Mouse (Mus musculus): ENCODE data around the gene Aars2.

Aars2 gene

GRCm38 (mm10) chr17:45556107-45556489 lies 49.5 kb downstream of the Aars2 start:
- intact Hi-C loops (cut with DNase I) = no loop called here

DNA sequence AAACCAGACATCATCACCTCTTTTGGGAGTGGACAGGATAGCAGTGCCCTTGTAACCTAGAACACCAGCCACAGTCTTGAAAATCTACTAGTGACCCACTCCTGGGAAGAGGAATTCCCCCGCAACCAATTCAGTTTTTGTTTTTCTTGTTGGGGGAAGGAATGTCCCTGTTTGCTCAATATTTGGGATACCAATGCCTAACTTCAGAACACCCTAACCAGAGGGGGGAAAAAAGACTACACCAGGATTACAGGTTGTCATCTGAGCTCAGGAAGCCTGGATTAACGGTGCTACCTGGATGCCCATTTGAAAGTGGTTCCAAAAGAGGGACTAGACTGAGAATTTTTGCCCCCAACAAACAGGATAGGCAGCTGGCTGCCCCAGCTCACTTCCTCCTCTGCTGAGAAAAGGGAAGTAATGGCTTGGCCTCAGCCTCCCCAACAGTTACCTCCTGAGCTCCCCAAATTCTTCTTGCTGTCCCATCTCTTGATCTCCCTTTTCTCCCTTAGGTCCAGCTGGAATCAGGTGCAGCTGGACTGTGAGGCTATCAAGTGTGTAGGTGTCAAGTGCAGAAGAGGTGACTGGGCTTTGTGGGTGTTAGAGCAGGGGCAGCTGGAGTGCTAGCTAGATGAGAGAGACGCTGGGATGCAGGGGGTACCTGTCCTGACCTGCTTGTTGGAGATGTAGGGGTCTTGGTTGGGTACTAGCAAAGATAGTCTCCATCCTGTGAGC lies 50.0 kb downstream of the Aars2 start:
- intact Hi-C loops (cut with DNase I) = no loop called here

DNA sequence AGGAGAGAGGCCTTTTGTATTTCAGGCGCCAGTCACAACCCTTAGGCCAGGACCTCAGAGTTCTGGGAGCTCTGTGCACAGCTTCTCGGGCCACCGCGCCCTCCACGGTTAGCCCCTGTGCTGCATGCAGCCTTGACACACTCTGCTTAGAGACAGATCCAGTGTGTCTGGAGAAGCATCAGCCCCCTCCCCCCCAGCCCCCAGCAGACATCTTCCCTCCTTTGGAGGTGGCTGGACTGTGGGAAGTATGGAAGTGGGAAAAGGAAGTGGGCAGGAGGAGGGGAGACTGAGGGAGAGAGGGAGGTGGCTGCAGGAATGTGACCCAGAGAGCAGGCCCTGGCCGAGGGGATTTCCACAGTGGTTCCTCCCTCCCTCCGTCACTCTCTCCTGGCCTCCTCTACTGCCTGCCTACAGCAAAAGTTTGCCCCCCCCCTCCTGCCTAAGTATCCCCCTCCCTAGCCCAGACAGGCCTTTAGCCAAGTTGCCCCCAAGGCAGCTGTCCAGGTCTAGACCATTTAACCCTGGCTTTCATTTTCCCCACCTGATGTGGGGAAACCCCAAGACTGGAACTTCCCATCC lies 50.7 kb downstream of the Aars2 start:
- intact Hi-C loops (cut with DNase I) = no loop called here

DNA sequence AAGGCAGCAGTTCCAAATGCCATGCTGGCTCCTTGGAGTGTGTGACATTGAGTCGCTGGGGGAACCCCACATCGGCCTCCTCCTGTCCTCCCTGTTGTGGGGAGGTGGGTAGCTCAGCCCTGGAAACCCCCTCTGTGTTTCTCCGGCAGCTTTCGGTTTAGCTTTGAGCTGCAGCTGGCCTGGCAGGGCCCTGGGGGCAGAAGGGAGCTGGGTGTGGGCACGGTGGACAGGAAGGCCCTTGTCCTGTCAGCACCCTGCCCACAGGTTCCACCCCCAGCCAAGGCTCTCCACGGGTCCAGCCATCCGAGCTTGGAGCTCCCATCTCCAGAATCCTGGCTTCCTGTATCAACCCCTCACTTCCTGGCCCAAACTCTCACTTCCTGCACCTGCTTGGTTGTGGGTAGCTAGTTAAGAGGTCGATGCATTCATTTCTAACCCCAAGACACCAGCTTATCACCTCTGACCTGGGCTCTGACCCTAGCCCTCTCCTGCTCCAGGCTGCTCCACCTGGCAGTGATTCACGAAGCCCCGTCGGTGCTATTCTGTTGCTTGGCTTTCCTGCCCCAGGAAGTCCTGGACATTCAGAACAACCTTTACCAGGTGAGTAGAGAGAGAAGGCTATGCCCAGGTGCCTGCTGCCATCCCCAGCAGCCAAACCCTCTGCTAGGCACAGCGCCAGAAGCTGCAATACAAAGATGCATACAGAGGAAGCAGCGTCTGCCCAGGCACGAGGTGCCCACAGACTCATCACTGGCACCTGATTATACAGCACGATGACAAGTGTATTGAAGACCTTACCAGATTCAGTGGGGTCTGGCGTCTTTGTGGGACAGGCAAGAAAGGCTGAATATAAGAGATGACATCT lies 51.6 kb downstream of the Aars2 start:
- intact Hi-C loops (cut with DNase I) = no loop called here

- intact Hi-C loops (cut with DNase I) = no loop called here
Observed at GRCm38 (mm10) chr17:45559732-45560525, 53.3 kb downstream of the Aars2 start.

DNA sequence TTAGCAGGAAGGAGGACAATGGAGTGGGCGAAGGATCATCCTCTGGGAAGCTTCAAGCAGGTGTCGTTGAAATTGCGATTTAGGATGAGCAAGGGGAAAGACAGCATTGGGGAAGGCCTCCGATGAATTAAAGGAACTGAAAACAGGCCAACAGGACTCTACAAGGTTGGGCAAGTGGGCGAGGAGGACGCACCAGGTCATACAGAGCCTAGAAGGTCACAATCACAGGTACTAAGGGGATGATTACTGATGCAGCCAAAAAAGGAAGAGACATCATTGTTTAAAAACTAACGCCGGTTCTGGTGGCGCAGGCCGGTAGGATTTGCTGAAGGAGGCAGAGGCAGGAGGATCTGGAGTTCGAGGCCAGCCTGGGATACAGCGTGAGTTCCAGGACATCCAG lies 56.6 kb downstream of the Aars2 start:
- intact Hi-C loops (cut with DNase I) = no loop called here

DNA sequence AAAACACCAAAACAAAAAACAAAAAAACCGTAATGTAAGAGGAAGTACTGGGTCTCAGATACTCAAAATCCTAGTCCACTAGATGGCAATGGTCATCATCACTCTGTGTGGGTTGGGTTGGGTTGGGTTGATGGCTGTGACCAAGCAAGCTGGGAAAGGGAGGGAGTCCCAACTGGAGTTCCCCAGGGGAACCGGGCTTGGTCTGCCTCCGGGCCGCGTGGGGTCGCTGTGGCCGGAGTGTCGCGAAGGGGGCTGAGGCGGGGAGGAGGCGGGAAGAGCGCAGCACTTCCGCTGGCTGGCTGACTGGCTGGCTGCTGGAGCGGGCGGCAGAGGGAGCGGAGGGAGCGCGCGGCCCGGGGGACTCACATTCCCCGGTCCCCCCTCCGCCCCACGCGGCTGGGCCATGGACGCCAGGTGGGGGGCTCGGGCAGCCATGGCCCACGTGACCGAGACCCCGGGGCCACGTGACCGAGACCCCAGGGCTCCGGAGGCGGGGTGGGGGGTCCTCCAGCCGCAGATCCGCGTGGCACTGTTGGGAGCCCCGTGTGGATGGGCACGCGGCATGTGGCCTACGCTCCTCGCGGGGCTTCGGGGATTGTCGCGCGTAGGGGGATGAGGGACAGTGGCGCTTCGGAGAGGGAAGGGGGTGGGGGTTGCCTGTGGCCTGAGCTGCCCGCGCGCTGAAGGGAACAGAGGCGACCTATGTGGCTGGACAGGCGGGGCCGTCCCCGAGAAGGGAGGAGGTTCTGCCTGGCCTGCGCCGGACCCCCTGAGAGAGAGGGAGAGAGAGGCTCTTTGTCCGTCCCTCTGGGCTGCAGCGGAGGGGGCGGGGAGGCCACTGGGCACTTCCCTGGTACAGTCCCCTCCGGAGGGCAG lies 57.3 kb downstream of the Aars2 start, which contains the start of gene Slc35b2:
Gene Slc35b2 (plus strand): TSS at position 220 of the 876 bp plus-strand sequence.
- intact Hi-C loops (cut with DNase I) = no loop called here

DNA sequence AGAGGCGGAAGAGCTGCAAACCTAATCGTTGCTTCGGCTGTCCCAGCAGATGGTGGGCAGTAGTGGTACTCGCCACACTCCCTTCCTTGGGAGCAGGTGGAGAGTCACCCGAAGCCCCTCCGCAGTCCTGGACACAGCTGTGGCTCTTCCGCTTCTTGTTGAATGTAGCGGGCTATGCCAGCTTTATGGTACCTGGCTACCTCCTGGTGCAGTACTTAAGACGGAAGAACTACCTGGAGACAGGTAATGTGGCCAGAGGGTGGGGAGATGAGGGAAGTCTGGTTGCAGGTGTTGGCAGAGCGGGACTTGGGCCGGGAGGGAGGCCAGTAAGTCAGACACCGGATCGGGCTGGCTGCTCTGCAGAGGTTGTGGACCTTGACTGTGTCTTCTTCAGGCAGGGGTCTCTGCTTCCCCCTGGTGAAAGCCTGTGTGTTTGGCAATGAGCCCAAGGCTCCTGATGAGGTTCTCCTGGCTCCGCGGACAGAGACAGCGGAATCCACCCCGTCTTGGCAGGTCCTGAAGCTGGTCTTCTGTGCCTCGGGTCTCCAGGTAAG lies 58.0 kb downstream of the Aars2 start:
- intact Hi-C loops (cut with DNase I) = no loop called here

GRCm38 (mm10) chr17:45565103-45565502 lies 58.5 kb downstream of the Aars2 start:
- intact Hi-C loops (cut with DNase I) = no loop called here

DNA sequence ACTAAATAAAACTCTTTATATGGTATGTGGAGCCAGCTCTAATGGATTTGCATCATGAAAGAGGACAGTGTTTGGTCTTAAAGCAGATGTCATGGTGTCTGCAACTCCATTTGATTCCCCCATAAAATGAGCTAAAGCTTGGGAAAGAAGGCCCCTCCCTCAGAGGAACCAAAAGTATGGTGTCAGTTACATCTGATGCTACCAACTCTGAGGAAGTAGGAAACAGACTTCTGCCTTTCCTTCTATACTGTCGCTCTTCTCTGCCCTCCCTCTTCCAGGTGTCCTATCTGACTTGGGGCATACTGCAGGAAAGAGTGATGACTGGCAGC lies 59.4 kb downstream of the Aars2 start:
- intact Hi-C loops (cut with DNase I) = no loop called here

DNA sequence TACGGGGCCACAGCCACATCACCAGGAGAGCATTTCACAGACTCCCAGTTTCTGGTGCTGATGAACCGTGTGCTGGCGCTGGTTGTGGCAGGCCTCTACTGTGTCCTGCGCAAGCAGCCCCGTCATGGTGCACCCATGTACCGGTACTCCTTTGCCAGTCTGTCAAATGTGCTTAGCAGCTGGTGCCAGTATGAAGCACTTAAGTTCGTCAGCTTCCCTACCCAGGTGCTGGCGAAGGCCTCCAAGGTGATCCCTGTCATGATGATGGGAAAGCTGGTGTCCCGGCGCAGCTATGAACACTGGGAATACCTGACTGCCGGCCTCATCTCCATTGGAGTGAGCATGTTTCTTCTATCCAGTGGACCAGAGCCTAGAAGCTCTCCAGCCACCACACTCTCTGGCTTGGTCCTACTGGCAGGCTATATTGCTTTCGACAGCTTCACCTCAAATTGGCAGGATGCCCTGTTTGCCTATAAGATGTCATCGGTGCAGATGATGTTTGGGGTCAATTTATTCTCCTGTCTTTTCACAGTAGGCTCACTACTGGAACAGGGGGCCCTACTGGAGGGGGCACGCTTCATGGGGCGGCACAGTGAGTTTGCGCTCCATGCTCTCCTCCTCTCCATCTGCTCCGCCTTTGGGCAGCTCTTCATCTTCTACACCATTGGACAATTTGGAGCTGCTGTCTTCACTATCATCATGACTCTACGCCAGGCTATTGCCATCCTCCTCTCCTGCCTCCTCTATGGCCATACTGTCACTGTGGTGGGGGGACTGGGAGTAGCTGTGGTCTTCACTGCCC lies 59.9 kb downstream of the Aars2 start:
- intact Hi-C loops (cut with DNase I) = no loop called here

GRCm38 (mm10) chr17:45567162-45567601 lies 60.5 kb downstream of the Aars2 start:
- intact Hi-C loops (cut with DNase I) = no loop called here

DNA sequence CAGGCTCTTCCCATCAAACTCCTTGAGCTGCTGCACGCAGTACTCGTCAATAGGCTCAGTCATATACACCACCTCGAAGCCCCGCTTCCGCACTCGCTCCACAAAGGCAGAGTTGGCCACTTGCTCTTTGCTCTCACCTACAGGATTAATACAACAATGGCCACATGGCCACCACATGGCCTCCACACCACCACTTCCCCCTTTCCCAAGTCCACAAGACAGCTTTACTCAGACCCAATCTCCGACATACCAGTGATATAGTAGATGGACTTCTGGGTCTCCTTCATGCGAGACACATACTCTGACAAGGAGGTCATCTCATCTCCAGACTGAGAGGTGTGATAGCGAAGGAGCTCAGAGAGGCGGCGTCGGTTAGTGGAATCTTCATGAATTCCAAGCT lies 62.3 kb downstream of the Aars2 start:
- intact Hi-C loops (cut with DNase I) = no loop called here

DNA sequence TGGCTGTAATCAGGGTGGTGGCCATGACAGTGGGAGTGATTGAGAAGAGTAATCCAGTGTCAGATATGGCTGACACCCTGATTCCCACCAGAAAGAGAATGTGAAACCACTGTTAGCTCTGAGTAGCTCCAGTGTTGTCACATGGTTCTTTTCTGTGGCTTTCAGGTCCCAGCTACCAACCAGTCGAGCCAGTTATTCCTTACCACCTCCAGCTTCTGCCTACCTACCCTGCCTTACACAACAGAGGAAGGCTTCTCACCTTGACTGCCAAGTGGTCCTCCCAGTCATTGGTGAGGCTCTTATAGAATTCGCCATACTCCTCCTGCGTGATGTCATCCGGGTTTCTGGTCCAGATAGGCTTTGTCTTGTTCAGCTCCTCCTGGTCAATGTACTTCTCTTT lies 63.4 kb downstream of the Aars2 start:
- intact Hi-C loops (cut with DNase I) = no loop called here

All from adrenal gland (tissue).